Mouse (Mus musculus) liver, embryonic 16.5 days (tissue): ENCODE data around the gene Ube2d1. TPM values are rescaled to one million over a fixed set of nuclear protein-coding genes. Genes with fewer than 3 reads are reported as not detected.

Experiments
- ATAC-seq: fragments of 200-750 bp; cut with Nextera tagmentation; 2 replicates; pipeline ENCODE4 v1.8.0; 2017; ENCODE audit warnings: low read depth, mild to moderate bottlenecking, moderate number of reproducible peaks, moderate library complexity
- H3K27ac ChIP-seq: fragments of 300-500 bp; sonication (generic); 2 replicates; pipeline ENCODE4 v1.5.1; 2014; ENCODE audit warnings: mild to moderate bottlenecking, low read length
- H3K27me3 ChIP-seq: fragments of 300-500 bp; sonication (generic); 2 replicates; pipeline ENCODE4 v1.6.1; 2014; ENCODE audit warnings: low read depth, low read length, mixed read lengths; ENCODE audit not compliant: control insufficient read depth, insufficient read depth
- H3K36me3 ChIP-seq: fragments of 300-500 bp; sonication (generic); 2 replicates; pipeline ENCODE4 v1.6.1; 2014; ENCODE audit warnings: mild to moderate bottlenecking; ENCODE audit not compliant: control insufficient read depth, insufficient read depth
- H3K4me1 ChIP-seq: fragments of 300-500 bp; sonication (generic); 2 replicates; pipeline ENCODE4 v1.6.1; 2014; ENCODE audit warnings: low read depth, low read length, mixed read lengths; ENCODE audit not compliant: control insufficient read depth
- H3K4me2 ChIP-seq: fragments of 300-500 bp; sonication (generic); 2 replicates; pipeline ENCODE4 v1.6.1; 2014; ENCODE audit warnings: low read depth, low read length, mixed read lengths
- H3K4me3 ChIP-seq: fragments of 300-500 bp; sonication (generic); 2 replicates; pipeline ENCODE4 v1.5.1; 2014; ENCODE audit warnings: low read depth, mild to moderate bottlenecking, low read length
- H3K9ac ChIP-seq: fragments of 300-500 bp; sonication (generic); 2 replicates; pipeline ENCODE4 v1.6.1; 2014; ENCODE audit warnings: low read depth, low read length
- H3K9me3 ChIP-seq: fragments of 300-500 bp; sonication (generic); replicated peaks from 2 replicates; pipeline ENCODE4 v1.6.1; 2016; ENCODE audit warnings: low read length; ENCODE audit not compliant: control insufficient read depth
- WGBS: fragments of 180-500 bp; shearing (Covaris S2); extraction: QIAGEN DNeasy Blood & Tissue Kit; methylation state at CpG from one replicate; pipeline ENCODE4 v1.1.7; 2014; ENCODE audit not compliant: insufficient replicate concordance; 5-methylcytosine and 5-hydroxymethylcytosine counted together
- polyA plus RNA-seq: library from polyadenylated mRNA; unstranded; fragments of >200 nt; fragmentation: Nextera tagmentation; extraction: Ambion mirVana; gene quantifications from 2 replicates; pipeline ENCODE4 v1.2.1, GENCODE M21; 2015

Gene Ube2d1
- polyA plus RNA-seq, 1 experiment from 2014 or later: 6.5 TPM

GRCm38 (mm10) chr10:71326789-71327188, 41.7 kb upstream of the Ube2d1 start:
- no peaks in the 10 kb centered on the region for H3K4me1 ChIP-seq
- H3K27me3 ChIP-seq: no peaks in the 10 kb centered on the region
- H3K27ac ChIP-seq: no peak overlapping the region
- WGBS: 12% methylated on average over 7 of the region's 7 CpGs
- H3K36me3 ChIP-seq: peaks cover 10% of the 10 kb centered on the region
- no peak overlapping the region for H3K4me2 ChIP-seq
- H3K9me3 ChIP-seq: no peaks in the 10 kb centered on the region
- H3K4me3 ChIP-seq: no peak overlapping the region
- H3K9ac ChIP-seq: no peak overlapping the region
- no peak for ATAC-seq

- H3K4me3 ChIP-seq: no peak overlapping the region
Observed at GRCm38 (mm10) chr10:71326123-71326522, 41.1 kb upstream of the Ube2d1 start.

GRCm38 (mm10) chr10:71323669-71324068, 38.6 kb upstream of the Ube2d1 start:
- 58% methylated on average over 8 of the region's 8 CpGs for WGBS
- no peak for ATAC-seq
- Histone ChIP-seq H3K27me3 (no peaks in the 10 kb centered on the region), H3K27ac (no peak overlapping the region), H3K9ac (no peak overlapping the region), H3K36me3 (no peaks in the 10 kb centered on the region), H3K4me3 (no peak overlapping the region), H3K9me3 (no peaks in the 10 kb centered on the region), H3K4me1 (no peaks in the 10 kb centered on the region), H3K4me2 (no peak overlapping the region)

More at GRCm38 (mm10) chr10:71326123-71326522, 41.1 kb upstream of the Ube2d1 start:
- no peaks in the 10 kb centered on the region for H3K9me3 ChIP-seq
- H3K27me3 ChIP-seq: no peaks in the 10 kb centered on the region
- no peak overlapping the region for H3K9ac ChIP-seq
- ATAC-seq: no peak
- WGBS: 62% methylated on average over 7 of the region's 7 CpGs
- no peaks in the 10 kb centered on the region for H3K4me1 ChIP-seq
- H3K36me3 ChIP-seq: peaks cover 10% of the 10 kb centered on the region
- H3K27ac ChIP-seq: no peak overlapping the region
- H3K4me2 ChIP-seq: no peak overlapping the region

GRCm38 (mm10) chr10:71316497-71316896, 31.4 kb upstream of the Ube2d1 start:
- H3K27ac ChIP-seq: no peak overlapping the region
- ATAC-seq: no peak
- no peaks in the 10 kb centered on the region for H3K9me3 ChIP-seq
- no peaks in the 10 kb centered on the region for H3K27me3 ChIP-seq
- no peak overlapping the region for H3K4me3 ChIP-seq
- no peaks in the 10 kb centered on the region for H3K4me1 ChIP-seq
- H3K36me3 ChIP-seq: no peaks in the 10 kb centered on the region
- H3K4me2 ChIP-seq: no peak overlapping the region
- WGBS: 51% methylated on average over 7 of the region's 7 CpGs
- H3K9ac ChIP-seq: no peak overlapping the region

GRCm38 (mm10) chr10:71316056-71316455, 31.0 kb upstream of the Ube2d1 start:
- no peak for ATAC-seq
- H3K9ac ChIP-seq: no peak overlapping the region

GRCm38 (mm10) chr10:71314596-71314995, 29.5 kb upstream of the Ube2d1 start:
- Histone ChIP-seq H3K9ac (no peak overlapping the region), H3K27ac (no peak overlapping the region), H3K4me3 (no peak overlapping the region), H3K4me1 (no peaks in the 10 kb centered on the region), H3K27me3 (no peaks in the 10 kb centered on the region), H3K9me3 (no peaks in the 10 kb centered on the region), H3K4me2 (no peak overlapping the region), H3K36me3 (no peaks in the 10 kb centered on the region)
- WGBS: 62% methylated on average over 3 of the region's 3 CpGs
- ATAC-seq: no peak

More at GRCm38 (mm10) chr10:71316056-71316455, 31.0 kb upstream of the Ube2d1 start:
- H3K4me2 ChIP-seq: no peak overlapping the region
- no peak overlapping the region for H3K4me3 ChIP-seq
- no peaks in the 10 kb centered on the region for H3K36me3 ChIP-seq
- 66% methylated on average over 11 of the region's 11 CpGs for WGBS
- no peaks in the 10 kb centered on the region for H3K9me3 ChIP-seq
- no peak overlapping the region for H3K27ac ChIP-seq
- H3K4me1 ChIP-seq: no peaks in the 10 kb centered on the region
- H3K27me3 ChIP-seq: no peaks in the 10 kb centered on the region

- H3K27ac ChIP-seq: no peak overlapping the region
- WGBS: 59% methylated on average over 3 of the region's 3 CpGs
- H3K4me2 ChIP-seq: no peak overlapping the region
- ATAC-seq: no peak
- no peak overlapping the region for H3K9ac ChIP-seq
- H3K36me3 ChIP-seq: no peaks in the 10 kb centered on the region
- H3K4me3 ChIP-seq: no peak overlapping the region
- no peaks in the 10 kb centered on the region for H3K9me3 ChIP-seq
- no peaks in the 10 kb centered on the region for H3K4me1 ChIP-seq
- no peaks in the 10 kb centered on the region for H3K27me3 ChIP-seq
Observed at GRCm38 (mm10) chr10:71310288-71310687, 25.2 kb upstream of the Ube2d1 start.

- H3K4me2 ChIP-seq: no peak overlapping the region
- H3K4me3 ChIP-seq: no peak overlapping the region
- no peaks in the 10 kb centered on the region for H3K27me3 ChIP-seq
- H3K4me1 ChIP-seq: no peaks in the 10 kb centered on the region
- H3K9me3 ChIP-seq: no peaks in the 10 kb centered on the region
- H3K36me3 ChIP-seq: no peaks in the 10 kb centered on the region
- WGBS: 77% methylated on average over 5 of the region's 5 CpGs
- no peak overlapping the region for H3K9ac ChIP-seq
- ATAC-seq: 0 out of 2 replicates have a peak, but pooled peaks have one; percentile 16
- H3K27ac ChIP-seq: no peak overlapping the region
Observed at GRCm38 (mm10) chr10:71308199-71308598, 23.1 kb upstream of the Ube2d1 start.

GRCm38 (mm10) chr10:71306759-71307158, 21.7 kb upstream of the Ube2d1 start:
- no peaks in the 10 kb centered on the region for H3K9me3 ChIP-seq
- no peak for ATAC-seq
- no peak overlapping the region for H3K9ac ChIP-seq
- H3K4me2 ChIP-seq: no peak overlapping the region
- WGBS: 45% methylated on average over 6 of the region's 6 CpGs
- no peak overlapping the region for H3K4me3 ChIP-seq
- no peaks in the 10 kb centered on the region for H3K4me1 ChIP-seq
- H3K27me3 ChIP-seq: no peaks in the 10 kb centered on the region
- no peaks in the 10 kb centered on the region for H3K36me3 ChIP-seq
- H3K27ac ChIP-seq: no peak overlapping the region
